Mouse (Mus musculus): Measurements from ENCODE around the gene Slc29a1. TPM values are rescaled to one million over a fixed set of nuclear protein-coding genes. Genes with fewer than 3 reads are reported as not detected.

Slc29a1 gene
- polyA plus RNA-seq, 1 experiment from 2014 or later = 175 TPM

- H3K9ac ChIP-seq = no peak overlapping the region
- H3K9me3 ChIP-seq (replicated peaks) = no peaks in the 10 kb centered on the region
- H3K4me1 ChIP-seq (replicated peaks) = peaks cover 37% of the 10 kb centered on the region
- 28% methylated on average over 3 of the region's 3 CpGs for WGBS (ENCODE audit: insufficient replicate concordance)
- 0 out of 2 replicates have a peak overlapping the region, but pooled peaks have one; percentile 9 for H3K27ac ChIP-seq (replicated peaks)
- no peaks in the 10 kb centered on the region for H3K36me3 ChIP-seq (replicated peaks)
- peaks cover 62% of the 10 kb centered on the region for H3K27me3 ChIP-seq
- ATAC-seq (ENCODE audit: insufficient read depth) = no peak
- H3K4me2 ChIP-seq = peak overlapping the region; percentile 91
- peak overlapping the region; percentile 62 for H3K4me3 ChIP-seq (replicated peaks)
Measured at GRCm38 (mm10) chr17:45556514-45557245, 42.7 kb downstream of the Slc29a1 start.

- peaks cover 37% of the 10 kb centered on the region for H3K4me1 ChIP-seq (replicated peaks)
Measured at GRCm38 (mm10) chr17:45556107-45556489, 43.3 kb downstream of the Slc29a1 start.

DNA sequence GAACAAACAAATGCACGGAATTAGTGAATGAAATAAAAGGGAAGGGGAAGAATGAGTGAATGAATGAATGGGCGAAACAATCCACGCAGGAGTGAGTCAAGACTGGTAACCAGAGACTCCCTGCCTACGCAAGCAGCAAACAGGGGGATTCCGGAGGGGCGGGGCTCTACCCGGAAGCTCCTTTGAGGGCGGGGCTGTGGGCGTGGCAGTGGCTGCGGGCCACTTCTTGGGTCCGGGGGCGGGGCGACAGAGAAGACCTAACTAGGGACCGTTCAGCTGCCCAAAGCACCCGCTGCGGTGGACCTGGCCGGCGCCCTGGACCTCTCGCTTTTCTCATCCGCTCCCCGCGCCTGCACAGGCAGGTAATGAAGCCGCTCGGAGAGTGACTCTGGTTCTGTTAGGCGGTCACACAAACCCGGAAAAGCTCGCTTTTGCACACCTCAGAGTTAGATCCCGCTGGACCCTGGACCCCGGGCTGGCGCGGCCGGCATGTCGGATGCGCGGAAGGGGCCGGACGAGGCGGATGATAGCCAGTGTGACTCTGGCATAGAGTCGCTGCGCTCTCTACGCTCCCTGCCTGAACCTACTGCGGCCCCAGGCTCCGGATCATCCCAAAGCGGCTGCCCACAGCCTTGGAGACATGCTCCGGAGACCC lies 43.8 kb downstream of the Slc29a1 start, which contains the start of gene Nfkbie:
TSS of gene Nfkbie (plus strand) at position 252 of the 655 bp plus-strand sequence.
- Histone ChIP-seq H3K27ac (replicated peaks) (no peak within 1 kb of the TSS), H3K9me3 (replicated peaks) (no peaks in the 10 kb centered on the region), H3K36me3 (replicated peaks) (no peaks in the 10 kb centered on the region), H3K4me1 (replicated peaks) (peaks cover 37% of the 10 kb centered on the region), H3K27me3 (peaks cover 73% of the 10 kb centered on the region), H3K4me2 (peak within 1 kb of the TSS; percentile 91), H3K9ac (peak within 1 kb of the TSS; percentile 47), H3K4me3 (replicated peaks) (peak within 1 kb of the TSS; percentile 62)
- ATAC-seq (ENCODE audit: insufficient read depth) = peak; percentile 64
- WGBS (ENCODE audit: insufficient replicate concordance) = under 1% methylated on average over 45 of the region's 45 CpGs

More at GRCm38 (mm10) chr17:45556107-45556489, 43.3 kb downstream of the Slc29a1 start:
- Histone ChIP-seq H3K4me2 (peak overlapping the region; percentile 91), H3K4me3 (replicated peaks) (peak overlapping the region; percentile 62), H3K27ac (replicated peaks) (no peak overlapping the region), H3K9ac (peak overlapping the region; percentile 47), H3K27me3 (peaks cover 68% of the 10 kb centered on the region), H3K36me3 (replicated peaks) (no peaks in the 10 kb centered on the region), H3K9me3 (replicated peaks) (no peaks in the 10 kb centered on the region)
- ATAC-seq (ENCODE audit: insufficient read depth) = no peak
- 2% methylated on average over 14 of the region's 14 CpGs for WGBS (ENCODE audit: insufficient replicate concordance)

DNA sequence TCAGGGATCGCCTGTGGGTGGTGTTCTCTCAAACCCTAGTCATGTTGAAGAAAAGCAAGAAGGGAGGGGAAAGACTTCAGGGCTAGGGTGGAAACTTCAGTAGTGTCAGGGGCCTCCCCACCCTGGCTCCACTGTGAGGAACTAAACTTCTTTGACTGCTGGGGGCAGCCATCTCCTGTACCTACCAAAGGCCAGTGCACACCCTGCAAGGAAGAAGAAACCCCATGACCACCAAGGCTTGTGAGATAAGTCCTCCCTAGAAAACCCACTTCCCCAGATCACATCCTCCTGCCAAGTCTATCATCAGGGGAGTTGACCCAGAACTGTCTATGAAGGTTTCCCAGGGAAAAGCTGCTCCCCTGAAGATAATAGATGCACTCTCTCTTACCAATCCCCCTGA lies 45.0 kb downstream of the Slc29a1 start:
- Histone ChIP-seq H3K4me1 (replicated peaks) (peaks cover 40% of the 10 kb centered on the region), H3K4me2 (0 out of 2 replicates have a peak overlapping the region, but pooled peaks have one; percentile 91), H3K9ac (no peak overlapping the region), H3K27ac (replicated peaks) (no peak overlapping the region), H3K27me3 (peaks cover 85% of the 10 kb centered on the region), H3K9me3 (replicated peaks) (no peaks in the 10 kb centered on the region), H3K36me3 (replicated peaks) (no peaks in the 10 kb centered on the region), H3K4me3 (replicated peaks) (no peak overlapping the region)
- ATAC-seq (ENCODE audit: insufficient read depth) = no peak
- WGBS (ENCODE audit: insufficient replicate concordance) = 16% methylated on average over 1 of the region's 1 CpGs

DNA sequence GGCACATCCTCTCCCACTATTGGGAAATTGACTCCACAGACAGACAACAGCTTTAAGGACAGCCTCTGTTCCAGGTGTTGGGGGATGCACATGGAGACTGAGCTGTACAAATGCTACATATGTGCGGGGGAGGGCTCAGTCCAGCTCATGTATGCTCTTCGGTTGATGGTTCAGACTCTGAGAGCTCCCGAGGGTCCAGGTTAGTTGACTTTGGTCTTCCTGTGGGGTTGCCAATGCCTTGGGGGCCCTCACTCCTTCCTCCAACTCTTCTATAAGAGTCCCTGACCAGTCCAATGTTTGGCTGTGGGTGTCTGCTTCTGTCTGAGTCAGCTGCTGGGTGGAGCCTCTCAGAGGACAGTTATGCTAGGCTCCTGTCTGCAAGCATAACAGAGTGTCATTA lies 46.3 kb downstream of the Slc29a1 start:
- H3K4me1 ChIP-seq (replicated peaks) = peaks cover 43% of the 10 kb centered on the region
- H3K4me2 ChIP-seq = no peak overlapping the region
- H3K9ac ChIP-seq = no peak overlapping the region
- no peaks in the 10 kb centered on the region for H3K36me3 ChIP-seq (replicated peaks)
- H3K9me3 ChIP-seq (replicated peaks) = no peaks in the 10 kb centered on the region
- ATAC-seq (ENCODE audit: insufficient read depth) = no peak
- WGBS (ENCODE audit: insufficient replicate concordance) = 75% methylated on average over 3 of the region's 3 CpGs
- no peak overlapping the region for H3K4me3 ChIP-seq (replicated peaks)
- peaks cover 91% of the 10 kb centered on the region for H3K27me3 ChIP-seq
- no peak overlapping the region for H3K27ac ChIP-seq (replicated peaks)

DNA sequence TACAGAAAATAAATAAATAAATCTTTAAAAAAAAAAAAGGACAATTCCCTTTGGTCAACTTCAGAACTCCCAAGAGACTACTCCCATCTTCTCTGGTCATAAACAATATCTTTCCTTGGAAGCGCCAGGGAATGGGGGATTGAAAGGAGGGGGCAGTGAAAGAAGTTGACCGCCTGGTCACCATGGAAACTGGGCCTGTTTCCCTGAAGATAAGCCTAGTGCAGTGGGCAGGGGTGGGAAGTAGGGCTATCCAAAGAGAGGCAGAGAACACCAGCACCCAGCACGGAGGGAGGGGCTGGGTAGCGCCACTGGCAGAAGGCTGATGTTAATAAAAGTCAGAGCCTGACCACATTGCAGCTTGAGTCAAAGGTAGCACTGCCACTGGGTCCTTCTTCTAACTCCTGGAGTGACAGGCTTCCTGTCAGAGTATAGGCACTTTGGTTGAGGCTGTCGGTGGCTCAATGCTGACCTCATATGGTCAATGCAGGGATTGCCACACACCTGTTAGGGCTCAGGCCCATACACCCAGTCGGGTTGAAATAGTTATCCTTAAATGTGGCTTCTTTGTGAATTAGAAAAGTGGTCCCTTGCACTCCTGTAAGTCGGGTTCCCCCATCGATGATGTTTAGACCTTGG lies 47.5 kb downstream of the Slc29a1 start:
- no peak overlapping the region for H3K4me2 ChIP-seq
- H3K27ac ChIP-seq (replicated peaks) = no peak overlapping the region
- no peak overlapping the region for H3K9ac ChIP-seq
- no peak overlapping the region for H3K4me3 ChIP-seq (replicated peaks)
- peaks cover 33% of the 10 kb centered on the region for H3K4me1 ChIP-seq (replicated peaks)
- no peak for ATAC-seq (ENCODE audit: insufficient read depth)
- no peaks in the 10 kb centered on the region for H3K36me3 ChIP-seq (replicated peaks)
- H3K27me3 ChIP-seq = peaks cover 91% of the 10 kb centered on the region
- H3K9me3 ChIP-seq (replicated peaks) = no peaks in the 10 kb centered on the region
- 5% methylated on average over 8 of the region's 8 CpGs for WGBS (ENCODE audit: insufficient replicate concordance)

DNA sequence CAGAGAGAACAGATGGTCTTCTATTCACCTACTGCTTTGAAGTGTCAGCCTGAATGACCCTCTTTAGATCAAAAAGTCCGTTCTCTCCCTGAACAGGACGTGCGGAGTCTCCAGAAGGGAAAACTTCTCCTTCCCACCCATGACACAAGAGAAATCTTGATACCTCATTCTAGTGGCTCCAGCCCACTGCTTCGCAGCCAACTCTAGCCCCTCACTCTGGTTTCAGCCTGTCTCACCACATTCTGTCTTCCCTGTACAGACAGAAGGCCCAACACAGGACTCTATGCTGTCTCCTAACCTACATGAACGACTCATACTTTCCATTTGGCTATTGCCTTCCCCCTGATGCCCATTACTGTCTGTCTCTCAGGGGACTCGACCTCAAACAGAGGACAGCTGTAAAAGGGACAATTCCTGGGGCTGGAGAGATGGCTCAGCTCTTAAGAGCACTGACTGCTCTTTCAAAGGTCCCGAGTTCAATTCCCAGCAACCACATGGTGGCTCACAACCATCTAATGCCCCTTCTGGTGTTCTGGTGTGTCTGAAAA lies 48.1 kb downstream of the Slc29a1 start:
- H3K4me3 ChIP-seq (replicated peaks) = no peak overlapping the region
- H3K27me3 ChIP-seq = peaks cover 91% of the 10 kb centered on the region
- H3K36me3 ChIP-seq (replicated peaks) = no peaks in the 10 kb centered on the region
- no peaks in the 10 kb centered on the region for H3K9me3 ChIP-seq (replicated peaks)
- H3K9ac ChIP-seq = no peak overlapping the region
- H3K27ac ChIP-seq (replicated peaks) = no peak overlapping the region
- WGBS (ENCODE audit: insufficient replicate concordance) = 55% methylated on average over 7 of the region's 7 CpGs
- ATAC-seq (ENCODE audit: insufficient read depth) = no peak
- peaks cover 28% of the 10 kb centered on the region for H3K4me1 ChIP-seq (replicated peaks)
- H3K4me2 ChIP-seq = no peak overlapping the region

DNA sequence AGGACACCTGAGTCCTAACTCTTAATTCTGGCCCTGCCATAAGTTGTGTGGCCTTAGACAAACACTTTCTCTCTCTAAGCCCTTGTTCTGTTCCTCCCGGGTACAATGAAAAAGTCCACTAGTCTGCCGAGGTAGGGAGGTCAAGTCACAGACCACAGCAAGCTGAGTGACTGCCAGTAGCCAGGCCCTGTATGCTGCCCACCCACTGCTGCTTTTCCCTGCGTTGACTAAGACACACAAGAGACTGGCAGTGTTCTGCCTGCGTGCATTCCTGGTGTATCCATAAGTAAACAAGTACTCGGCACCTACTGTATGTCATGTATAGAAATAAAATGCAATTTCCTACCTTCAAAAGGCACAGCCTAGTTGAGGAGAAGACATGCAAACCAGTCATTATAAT lies 49.2 kb downstream of the Slc29a1 start:
- WGBS (ENCODE audit: insufficient replicate concordance) = 30% methylated on average over 5 of the region's 5 CpGs
- H3K4me2 ChIP-seq = no peak overlapping the region
- H3K4me3 ChIP-seq (replicated peaks) = no peak overlapping the region
- H3K27me3 ChIP-seq = peaks cover 91% of the 10 kb centered on the region
- H3K9me3 ChIP-seq (replicated peaks) = no peaks in the 10 kb centered on the region
- H3K36me3 ChIP-seq (replicated peaks) = no peaks in the 10 kb centered on the region
- no peak for ATAC-seq (ENCODE audit: insufficient read depth)
- H3K9ac ChIP-seq = no peak overlapping the region
- no peak overlapping the region for H3K27ac ChIP-seq (replicated peaks)
- H3K4me1 ChIP-seq (replicated peaks) = peaks cover 17% of the 10 kb centered on the region

DNA sequence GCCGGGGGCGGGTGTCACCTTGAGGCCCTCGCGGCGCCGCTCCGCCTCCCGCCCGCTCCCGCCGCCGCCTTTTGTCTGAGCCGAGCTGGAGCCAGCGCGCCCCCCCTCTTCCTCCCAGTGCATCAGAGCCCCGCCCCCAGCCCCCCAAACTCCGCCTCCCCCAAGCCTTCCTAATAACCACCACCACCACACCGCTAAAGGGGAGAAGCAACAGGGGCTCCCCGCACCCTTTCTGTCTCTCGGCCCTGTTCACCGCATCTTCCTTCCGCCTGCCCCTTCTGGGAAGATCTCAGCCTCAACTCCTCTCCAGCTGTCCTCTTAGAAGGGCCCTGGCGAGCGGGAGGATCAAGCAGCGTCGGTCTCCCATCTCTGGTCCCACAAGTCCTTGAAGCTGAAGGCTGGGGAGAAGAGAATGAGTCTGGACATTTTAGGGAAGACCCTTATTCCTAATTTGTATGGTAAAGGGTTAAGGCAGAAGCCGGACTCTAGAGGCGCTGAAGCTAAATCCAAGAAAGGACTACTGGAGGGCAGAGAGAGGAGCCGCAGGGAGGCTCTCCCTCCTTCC lies 49.7 kb downstream of the Slc29a1 start, which contains the start of gene Tmem151b:
TSS of gene Tmem151b (minus strand) at position 61 of the 565 bp plus-strand sequence.
- Histone ChIP-seq H3K9ac (no peak within 1 kb of the TSS), H3K27me3 (peaks cover 92% of the 10 kb centered on the region)

DNA sequence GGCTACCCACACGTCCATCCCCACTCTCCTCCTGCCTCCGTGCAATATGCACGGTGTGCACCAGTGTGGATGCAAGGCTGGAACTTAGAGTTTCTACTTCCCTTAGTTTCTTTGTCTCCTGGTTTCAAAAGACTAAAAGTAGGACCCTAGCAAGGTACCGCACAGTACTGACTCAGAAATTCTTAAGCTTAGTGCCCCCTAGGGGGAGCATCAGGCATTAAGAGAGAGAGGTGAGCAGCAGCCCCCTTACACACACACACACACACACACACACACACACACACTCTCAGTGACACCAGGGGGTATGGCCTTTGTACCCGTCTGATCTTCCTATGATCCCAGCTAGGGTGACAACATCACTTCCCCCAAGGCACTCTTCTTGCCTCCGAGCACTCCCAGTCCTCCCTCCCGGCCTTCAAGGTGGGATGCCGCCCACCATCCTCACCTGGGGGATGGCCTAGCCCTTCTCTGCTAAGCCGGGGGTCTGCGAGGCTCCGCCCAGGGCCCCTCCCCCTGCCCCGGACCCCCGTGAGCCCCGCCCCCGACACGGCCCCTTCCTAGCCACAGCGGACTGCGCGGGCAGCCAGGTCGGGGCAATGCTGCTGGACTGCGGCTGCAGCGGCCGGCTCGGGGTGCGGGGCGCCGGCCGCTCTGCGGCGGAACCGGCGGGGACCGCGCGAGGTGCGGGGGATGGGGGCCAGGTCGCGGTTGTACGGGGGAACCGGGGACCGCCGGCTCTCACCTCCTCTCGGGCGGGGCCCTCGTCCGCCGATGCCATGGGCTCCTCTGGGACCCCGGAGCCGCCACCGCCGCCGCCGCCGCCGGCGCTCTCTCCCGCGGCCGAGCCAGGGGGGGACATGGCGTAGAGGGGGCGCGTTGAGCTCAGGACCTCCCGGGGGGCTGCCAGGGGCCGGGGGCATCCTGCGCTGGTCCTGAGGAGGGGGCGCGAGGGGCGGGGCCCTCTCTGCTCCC lies 50.6 kb downstream of the Slc29a1 start:
- H3K9me3 ChIP-seq (replicated peaks) = no peaks in the 10 kb centered on the region
- H3K4me3 ChIP-seq (replicated peaks) = peak overlapping the region; percentile 47
- H3K27ac ChIP-seq (replicated peaks) = no peak overlapping the region
- H3K4me1 ChIP-seq (replicated peaks) = peaks cover 12% of the 10 kb centered on the region
- H3K9ac ChIP-seq = no peak overlapping the region
- H3K27me3 ChIP-seq = peaks cover 93% of the 10 kb centered on the region
- ATAC-seq (ENCODE audit: insufficient read depth) = no peak
- H3K4me2 ChIP-seq = peak overlapping the region; percentile 71
- 3% methylated on average over 67 of the region's 68 CpGs for WGBS (ENCODE audit: insufficient replicate concordance)
- no peaks in the 10 kb centered on the region for H3K36me3 ChIP-seq (replicated peaks)

More for the DNA sequence above, 49.7 kb downstream of the Slc29a1 start, which contains the start of gene Tmem151b:
- Histone ChIP-seq H3K27ac (replicated peaks) (no peak within 1 kb of the TSS), H3K4me3 (replicated peaks) (peak within 1 kb of the TSS; percentile 47), H3K4me2 (peak within 1 kb of the TSS; percentile 71), H3K36me3 (replicated peaks) (no peaks in the 10 kb centered on the region), H3K9me3 (replicated peaks) (no peaks in the 10 kb centered on the region), H3K4me1 (replicated peaks) (peaks cover 12% of the 10 kb centered on the region)
- ATAC-seq (ENCODE audit: insufficient read depth) = no peak
- under 1% methylated on average over 24 of the region's 29 CpGs for WGBS (ENCODE audit: insufficient replicate concordance)

All from liver, embryonic 15.5 days (tissue).